Mouse (Mus musculus): ENCODE data around the gene Kcnma1.

DNA sequence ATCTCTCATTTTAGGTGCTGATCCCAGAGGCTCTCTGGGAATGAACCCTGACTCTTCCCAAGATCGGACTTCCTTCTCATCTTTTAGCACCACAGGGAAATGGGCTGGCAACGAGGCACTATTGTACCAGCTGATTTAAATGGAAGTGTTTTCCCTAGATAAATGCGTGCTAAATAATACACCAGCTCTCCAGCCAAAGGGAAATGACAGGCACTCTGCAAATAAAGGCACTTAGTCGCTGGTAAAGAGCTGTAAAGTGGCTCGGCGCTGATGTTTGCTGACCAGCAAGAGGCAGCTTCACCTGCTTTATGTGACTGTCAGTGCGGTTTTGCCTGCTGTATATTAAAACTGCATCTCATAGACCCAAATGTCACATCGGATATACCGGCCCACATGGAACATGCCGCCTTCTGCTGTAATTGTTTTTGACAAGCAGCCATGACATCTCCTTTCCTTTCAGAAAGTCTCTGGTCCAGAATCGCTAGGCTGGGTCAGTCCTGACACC is 653.7 kb downstream of the Kcnma1 start:
- TF ChIP-seq POLR2A (IDR thresholded peaks at IDR 0.05; ENCODE audit: insufficient read depth, low read depth, low read length) (no peak), CTCF (IDR thresholded peaks at IDR 0.05; ENCODE audit: insufficient read depth, low read depth, low read length) (no peak)

All from olfactory bulb, adult 2 months (tissue).